Mouse (Mus musculus): ENCODE results near the gene Xpnpep2. TPM values are rescaled to one million over a fixed set of nuclear protein-coding genes. Genes with fewer than 3 reads are reported as not detected.

Xpnpep2 gene
- polyA plus RNA-seq, 1 experiment from 2014 or later, result 4.6 TPM

DNA sequence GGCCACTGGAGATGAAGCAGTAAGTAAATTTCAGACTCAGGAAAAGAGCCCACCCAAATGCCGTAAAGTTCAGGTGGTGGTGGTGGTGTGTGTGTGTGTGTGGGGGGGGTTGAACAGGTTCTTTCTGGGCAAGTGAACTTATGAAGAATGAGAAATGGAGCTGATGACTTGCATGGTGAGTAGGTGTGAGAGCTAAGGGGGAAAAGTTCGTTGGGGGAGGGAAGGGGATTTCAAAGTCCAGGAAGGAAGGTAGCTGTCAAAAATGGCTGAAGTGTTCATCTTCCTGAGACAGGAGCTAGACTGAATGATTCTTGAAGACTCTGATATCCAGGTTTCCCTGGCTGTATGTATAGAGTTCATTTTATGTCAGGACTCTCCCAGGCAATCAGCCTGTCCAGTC lies 38.7 kb downstream of the Xpnpep2 start:
- Histone ChIP-seq H3K4me3 (no peak overlapping the region), H3K4me1 (no peaks in the 10 kb centered on the region), H3K27ac (no peak overlapping the region), H3K36me3 (no peaks in the 10 kb centered on the region), H3K9ac (no peak overlapping the region), H3K27me3 (no peaks in the 10 kb centered on the region), H3K9me3 (no peaks in the 10 kb centered on the region), H3K4me2 (no peak overlapping the region)
- 70% methylated on average over 2 of the region's 2 CpGs for WGBS
- no peak for ATAC-seq (ENCODE audit: insufficient number of reproducible peaks, insufficient read depth, low FRiP score, low TSS enrichment, low read depth)

DNA sequence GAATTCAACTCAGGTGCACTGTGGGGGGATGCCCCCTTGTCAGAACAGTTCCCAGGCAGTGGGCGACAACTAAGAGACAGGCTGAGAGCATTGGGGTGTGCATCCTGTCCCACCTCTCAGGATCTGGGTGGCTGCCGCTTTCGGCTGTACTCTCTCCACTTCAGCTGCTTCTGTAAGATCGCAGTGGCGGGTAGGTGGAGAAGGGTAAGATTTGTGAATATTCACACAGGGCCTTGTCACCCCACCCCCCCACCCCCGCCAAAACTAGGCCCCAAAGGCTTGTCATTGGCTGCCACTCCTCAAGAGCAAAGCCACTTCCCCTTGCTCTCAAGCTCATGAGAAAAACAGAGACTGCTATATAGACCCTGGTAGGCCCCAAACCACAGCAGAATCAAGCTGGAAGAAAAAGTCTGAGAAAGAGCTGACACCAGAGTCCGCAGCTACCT lies 39.2 kb downstream of the Xpnpep2 start:
- WGBS, result 84% methylated on average over 7 of the region's 7 CpGs
- Histone ChIP-seq H3K36me3 (no peaks in the 10 kb centered on the region), H3K4me2 (no peak overlapping the region), H3K9me3 (no peaks in the 10 kb centered on the region), H3K4me3 (no peak overlapping the region), H3K27me3 (no peaks in the 10 kb centered on the region), H3K4me1 (no peaks in the 10 kb centered on the region), H3K27ac (no peak overlapping the region), H3K9ac (no peak overlapping the region)
- ATAC-seq (ENCODE audit: insufficient number of reproducible peaks, insufficient read depth, low FRiP score, low TSS enrichment, low read depth), result no peak

DNA sequence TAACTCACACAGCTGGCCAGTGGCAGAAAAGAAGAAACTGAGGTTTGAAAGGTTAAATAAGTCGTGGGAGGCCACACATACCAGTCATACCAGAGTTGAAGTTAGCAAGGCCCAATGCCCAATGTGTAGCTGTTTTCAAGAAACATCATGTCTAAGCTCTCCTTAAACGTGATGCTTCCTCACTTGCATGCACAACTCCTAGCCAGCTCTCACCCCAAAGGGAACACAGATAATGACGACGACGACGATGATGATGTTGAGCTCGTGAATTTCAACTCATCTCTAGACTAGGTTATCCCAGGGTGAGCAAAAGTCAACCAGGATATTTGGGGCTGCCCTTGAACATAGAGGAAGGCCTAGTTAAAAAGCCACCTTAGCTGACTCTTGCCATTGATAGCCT lies 43.6 kb downstream of the Xpnpep2 start:
- 77% methylated on average over 7 of the region's 7 CpGs for WGBS
- Histone ChIP-seq H3K36me3 (no peaks in the 10 kb centered on the region), H3K9ac (no peak overlapping the region), H3K4me2 (no peak overlapping the region), H3K9me3 (no peaks in the 10 kb centered on the region), H3K4me3 (no peak overlapping the region), H3K4me1 (no peaks in the 10 kb centered on the region), H3K27ac (no peak overlapping the region), H3K27me3 (no peaks in the 10 kb centered on the region)
- ATAC-seq (ENCODE audit: insufficient number of reproducible peaks, insufficient read depth, low FRiP score, low TSS enrichment, low read depth), result no peak

DNA sequence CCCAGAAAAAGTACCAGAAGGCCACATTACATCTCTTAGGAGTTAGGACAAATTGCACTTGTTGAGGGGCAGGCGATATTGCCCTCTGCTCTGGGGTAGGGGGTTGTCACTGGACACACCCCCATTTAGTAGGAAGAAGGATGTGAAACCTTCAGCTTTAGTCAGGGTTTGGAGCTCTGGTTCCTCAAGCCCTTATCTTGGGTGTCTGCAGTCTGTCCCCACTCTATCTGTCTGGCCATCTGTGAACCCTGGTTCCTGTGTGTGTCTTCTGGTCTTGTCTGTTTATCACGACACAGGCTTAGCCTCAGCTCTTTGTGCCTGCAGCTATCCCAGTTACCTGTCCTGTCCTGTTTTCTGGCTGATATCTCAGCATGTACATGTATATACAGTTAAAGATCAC lies 44.9 kb downstream of the Xpnpep2 start:
- Histone ChIP-seq H3K9me3 (no peaks in the 10 kb centered on the region), H3K27me3 (no peaks in the 10 kb centered on the region), H3K27ac (no peak overlapping the region), H3K9ac (no peak overlapping the region), H3K4me2 (no peak overlapping the region), H3K4me3 (no peak overlapping the region), H3K36me3 (no peaks in the 10 kb centered on the region), H3K4me1 (no peaks in the 10 kb centered on the region)
- no peak for ATAC-seq (ENCODE audit: insufficient number of reproducible peaks, insufficient read depth, low FRiP score, low TSS enrichment, low read depth)
- WGBS, result 81% methylated on average over 2 of the region's 2 CpGs

DNA sequence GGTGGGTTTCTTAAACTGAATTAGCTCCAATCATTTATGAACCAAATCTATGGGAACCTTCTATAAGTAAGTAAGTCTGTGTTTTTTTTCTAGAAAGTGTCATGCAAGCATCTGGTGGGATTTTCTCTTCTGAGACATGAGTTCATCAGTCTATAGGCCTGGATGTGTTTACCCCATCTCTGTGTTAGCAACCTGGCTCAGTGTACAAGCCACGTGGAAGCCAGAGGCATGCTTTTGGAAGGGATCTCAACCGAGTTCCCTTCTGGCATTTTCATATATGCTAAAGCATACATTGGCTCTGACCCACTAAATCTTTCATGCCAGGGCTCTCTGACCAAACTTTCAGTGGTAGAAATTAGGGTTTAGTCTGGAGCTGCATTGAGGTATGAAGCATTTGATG lies 45.4 kb downstream of the Xpnpep2 start:
- WGBS, result 62% methylated on average over 2 of the region's 2 CpGs
- H3K27me3 ChIP-seq, result no peaks in the 10 kb centered on the region

DNA sequence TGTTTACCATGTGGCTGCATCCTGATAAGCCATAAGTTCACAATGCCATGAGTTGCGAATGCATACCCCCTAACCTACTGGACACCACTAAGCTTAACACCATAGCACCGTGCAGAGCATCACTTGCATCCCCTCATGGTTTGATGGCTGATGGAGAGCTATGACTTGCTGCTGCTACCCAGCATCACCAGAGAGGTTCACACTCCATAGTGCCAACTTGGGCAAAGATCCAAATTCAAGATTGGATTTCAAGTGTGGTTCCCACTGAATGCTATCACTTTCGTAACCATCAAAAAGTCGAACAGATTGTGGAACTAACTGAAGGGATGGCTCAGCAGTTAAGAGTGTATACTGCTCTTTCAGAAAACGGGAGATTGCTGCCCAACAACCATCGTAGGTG lies 47.0 kb downstream of the Xpnpep2 start:
- Histone ChIP-seq H3K36me3 (no peaks in the 10 kb centered on the region), H3K27ac (no peak overlapping the region), H3K9me3 (no peaks in the 10 kb centered on the region), H3K4me1 (no peaks in the 10 kb centered on the region), H3K9ac (no peak overlapping the region), H3K4me2 (no peak overlapping the region), H3K27me3 (no peaks in the 10 kb centered on the region), H3K4me3 (no peak overlapping the region)
- WGBS, result 85% methylated on average over 6 of the region's 6 CpGs
- ATAC-seq (ENCODE audit: insufficient number of reproducible peaks, insufficient read depth, low FRiP score, low TSS enrichment, low read depth), result no peak

More for the DNA sequence above, 45.4 kb downstream of the Xpnpep2 start:
- Histone ChIP-seq H3K27ac (no peak overlapping the region), H3K4me2 (no peak overlapping the region), H3K9me3 (no peaks in the 10 kb centered on the region), H3K9ac (no peak overlapping the region), H3K36me3 (no peaks in the 10 kb centered on the region), H3K4me1 (no peaks in the 10 kb centered on the region), H3K4me3 (no peak overlapping the region)
- ATAC-seq (ENCODE audit: insufficient number of reproducible peaks, insufficient read depth, low FRiP score, low TSS enrichment, low read depth), result no peak

DNA sequence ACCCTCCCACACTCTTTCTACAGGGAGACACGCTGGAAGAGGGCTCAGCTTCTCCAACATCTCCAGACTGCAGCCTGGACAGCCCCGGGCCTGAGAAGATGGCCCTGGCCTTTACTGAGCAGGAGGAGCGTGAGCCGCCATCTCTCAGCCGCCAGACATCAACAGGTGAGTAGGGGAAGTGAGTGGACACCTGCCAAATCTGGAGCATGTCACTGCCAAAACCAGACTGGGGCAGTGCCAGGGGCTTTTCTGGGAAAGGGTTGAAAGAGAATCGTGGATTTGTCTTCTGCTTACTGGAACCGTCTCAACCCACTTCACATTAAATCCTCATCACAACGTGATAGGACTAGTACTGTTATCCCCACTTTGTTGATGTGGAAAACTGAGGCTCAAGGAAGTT lies 48.9 kb downstream of the Xpnpep2 start:
- no peaks in the 10 kb centered on the region for H3K36me3 ChIP-seq
- H3K4me3 ChIP-seq, result no peak overlapping the region
- H3K27me3 ChIP-seq, result no peaks in the 10 kb centered on the region
- H3K4me2 ChIP-seq, result no peak overlapping the region
- H3K4me1 ChIP-seq, result no peaks in the 10 kb centered on the region
- no peak for ATAC-seq (ENCODE audit: insufficient number of reproducible peaks, insufficient read depth, low FRiP score, low TSS enrichment, low read depth)
- 87% methylated on average over 8 of the region's 8 CpGs for WGBS
- H3K9me3 ChIP-seq, result no peaks in the 10 kb centered on the region
- H3K27ac ChIP-seq, result no peak overlapping the region
- no peak overlapping the region for H3K9ac ChIP-seq

DNA sequence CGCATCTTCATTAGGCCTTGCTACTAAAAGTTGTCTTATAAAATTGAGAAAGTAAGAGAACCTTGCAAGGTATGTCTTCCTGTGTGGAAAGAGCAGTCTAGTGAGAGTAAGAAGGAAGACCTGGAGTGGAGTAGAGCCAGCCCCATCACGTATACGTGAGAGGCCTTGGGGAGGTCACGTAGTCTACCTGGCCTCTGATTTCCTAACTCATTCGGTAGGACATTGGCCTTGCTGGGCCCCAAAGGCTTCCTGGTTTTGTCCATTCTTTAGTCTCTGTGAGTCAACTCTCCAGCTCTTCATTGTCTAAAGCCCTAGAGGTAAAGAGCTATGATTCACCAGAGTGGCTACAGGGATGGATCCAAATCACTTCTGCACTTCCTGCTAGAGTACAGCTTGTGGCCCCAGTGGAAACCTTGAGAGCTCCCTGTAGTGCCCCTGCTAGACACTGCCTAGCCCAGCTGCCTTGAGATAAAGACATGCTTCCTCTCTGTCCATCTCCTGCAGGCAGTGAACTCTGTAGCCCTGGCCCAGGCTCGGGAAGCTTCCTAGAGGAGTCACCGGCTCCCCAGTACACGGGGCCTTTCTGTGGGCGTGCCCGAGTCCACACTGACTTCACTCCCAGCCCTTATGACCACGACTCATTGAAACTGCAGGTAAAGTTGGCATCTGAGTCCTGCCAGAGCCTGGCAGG lies 49.8 kb downstream of the Xpnpep2 start:
- Histone ChIP-seq H3K4me2 (no peak overlapping the region), H3K9ac (no peak overlapping the region), H3K27ac (no peak overlapping the region), H3K4me3 (no peak overlapping the region), H3K36me3 (no peaks in the 10 kb centered on the region), H3K27me3 (no peaks in the 10 kb centered on the region), H3K4me1 (no peaks in the 10 kb centered on the region), H3K9me3 (no peaks in the 10 kb centered on the region)
- WGBS, result 83% methylated on average over 11 of the region's 11 CpGs
- no peak for ATAC-seq (ENCODE audit: insufficient number of reproducible peaks, insufficient read depth, low FRiP score, low TSS enrichment, low read depth)

DNA sequence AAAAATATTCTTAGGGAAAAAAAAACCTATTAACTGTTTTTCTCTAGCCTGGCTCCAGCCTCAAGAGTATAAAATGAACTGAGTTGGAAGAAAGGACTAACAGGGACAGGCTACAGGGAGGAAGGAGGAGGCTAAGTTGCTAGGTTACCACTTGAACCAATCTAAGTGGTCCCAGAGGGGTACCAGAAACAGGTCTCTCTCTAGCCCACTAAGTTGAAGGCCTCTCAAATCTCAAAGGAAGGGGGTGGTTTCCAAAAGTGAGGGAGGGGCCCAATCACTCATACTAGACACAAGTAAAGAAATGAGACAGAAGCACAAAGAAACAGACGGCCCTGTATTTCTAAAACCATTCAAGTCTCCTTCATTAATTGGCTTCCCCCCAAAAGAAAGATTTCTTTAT lies 61.4 kb downstream of the Xpnpep2 start:
- no peak overlapping the region for H3K4me3 ChIP-seq
- no peak overlapping the region for H3K9ac ChIP-seq
- H3K36me3 ChIP-seq, result 0 out of 2 replicates have a peak, but pooled peaks cover 2% of the 10 kb centered on the region
- H3K27ac ChIP-seq, result no peak overlapping the region
- no peaks in the 10 kb centered on the region for H3K27me3 ChIP-seq
- ATAC-seq (ENCODE audit: insufficient number of reproducible peaks, insufficient read depth, low FRiP score, low TSS enrichment, low read depth), result no peak
- H3K4me2 ChIP-seq, result no peak overlapping the region
- WGBS, result 48% methylated on average over 1 of the region's 1 CpGs
- H3K9me3 ChIP-seq, result no peaks in the 10 kb centered on the region
- no peaks in the 10 kb centered on the region for H3K4me1 ChIP-seq

DNA sequence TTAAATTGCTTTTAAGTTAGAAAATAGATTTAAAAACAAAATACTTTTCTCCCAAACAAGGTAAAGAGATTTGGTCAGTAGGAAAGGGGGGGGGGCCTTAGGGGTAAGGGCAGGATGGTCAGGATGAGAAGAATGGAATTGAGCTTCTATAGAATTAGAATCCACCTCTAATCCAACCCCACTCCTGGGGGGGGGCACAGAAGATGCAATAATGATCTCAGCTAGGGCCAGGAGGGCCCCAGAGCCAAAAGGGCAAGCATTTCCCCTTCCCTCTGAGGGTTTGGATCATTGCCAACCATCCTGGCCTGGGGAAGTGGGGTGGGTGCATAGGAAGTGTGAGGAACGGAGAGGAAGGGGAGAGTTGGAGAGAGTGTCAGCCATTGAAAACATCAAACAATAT lies 61.8 kb downstream of the Xpnpep2 start:
- Histone ChIP-seq H3K4me1 (no peaks in the 10 kb centered on the region), H3K4me3 (no peak overlapping the region), H3K4me2 (no peak overlapping the region), H3K27ac (no peak overlapping the region), H3K27me3 (no peaks in the 10 kb centered on the region), H3K36me3 (peaks cover 7% of the 10 kb centered on the region; the same call in 1 of the 2 replicates), H3K9ac (no peak overlapping the region), H3K9me3 (no peaks in the 10 kb centered on the region)
- ATAC-seq (ENCODE audit: insufficient number of reproducible peaks, insufficient read depth, low FRiP score, low TSS enrichment, low read depth), result no peak
- 50% methylated on average over 1 of the region's 1 CpGs for WGBS

DNA sequence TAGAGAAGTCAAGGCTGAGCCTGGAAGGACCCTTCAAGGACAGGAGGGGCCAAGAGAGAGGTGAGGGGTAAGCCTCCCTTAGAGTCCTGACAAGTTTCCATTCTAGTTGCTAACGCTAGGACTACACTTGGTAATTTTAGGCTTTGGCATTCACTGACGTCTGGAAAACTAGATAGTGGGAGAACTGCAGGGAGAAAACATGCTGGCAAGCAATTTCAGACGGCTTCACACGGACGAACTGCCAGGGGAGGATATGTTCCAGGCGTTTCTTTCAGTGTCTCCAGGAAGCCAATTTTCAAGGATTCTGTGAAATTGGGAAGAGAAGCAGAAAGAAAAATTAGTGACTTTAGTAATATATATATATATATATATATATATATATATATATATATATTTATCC lies 73.3 kb downstream of the Xpnpep2 start:
- H3K9me3 ChIP-seq, result no peaks in the 10 kb centered on the region
- H3K4me2 ChIP-seq, result no peak overlapping the region
- H3K4me1 ChIP-seq, result no peaks in the 10 kb centered on the region
- no peak overlapping the region for H3K9ac ChIP-seq
- no peaks in the 10 kb centered on the region for H3K27me3 ChIP-seq
- peaks cover 17% of the 10 kb centered on the region for H3K36me3 ChIP-seq
- no peak overlapping the region for H3K27ac ChIP-seq
- no peak overlapping the region for H3K4me3 ChIP-seq
- 75% methylated on average over 6 of the region's 6 CpGs for WGBS
- ATAC-seq (ENCODE audit: insufficient number of reproducible peaks, insufficient read depth, low FRiP score, low TSS enrichment, low read depth), result no peak

DNA sequence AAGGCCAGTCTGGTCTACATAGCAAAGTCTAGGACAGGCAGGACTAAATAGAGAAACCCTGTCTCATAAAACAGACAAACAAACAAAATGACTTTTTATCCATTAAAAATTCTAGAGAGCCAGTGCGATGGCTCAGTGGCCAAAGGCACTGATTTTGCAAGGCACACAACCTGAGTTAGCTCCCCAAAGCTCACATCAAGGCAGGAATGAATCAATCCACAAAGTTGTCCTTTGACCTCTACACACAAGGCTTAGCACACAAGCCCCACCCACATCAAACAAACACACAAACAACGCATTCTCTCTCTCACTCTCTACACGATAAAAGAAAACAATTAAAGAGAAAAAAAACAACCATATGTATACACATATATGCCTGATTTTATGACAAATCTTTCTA lies 76.2 kb downstream of the Xpnpep2 start:
- Histone ChIP-seq H3K27ac (no peak overlapping the region), H3K9me3 (no peaks in the 10 kb centered on the region), H3K9ac (no peak overlapping the region), H3K4me2 (no peak overlapping the region), H3K27me3 (no peaks in the 10 kb centered on the region), H3K4me1 (no peaks in the 10 kb centered on the region), H3K4me3 (no peak overlapping the region), H3K36me3 (0 out of 2 replicates have a peak, but pooled peaks cover 6% of the 10 kb centered on the region)
- no peak for ATAC-seq (ENCODE audit: insufficient number of reproducible peaks, insufficient read depth, low FRiP score, low TSS enrichment, low read depth)
- 81% methylated on average over 3 of the region's 3 CpGs for WGBS
